Mouse (Mus musculus): ENCODE data around the gene Tmem132a. TPM values are rescaled to one million over a fixed set of nuclear protein-coding genes. Genes with fewer than 3 reads are reported as not detected.

Tmem132a gene
- polyA plus RNA-seq, 1 experiment from 2014 or later: 2.1 TPM

- ATAC-seq: no peak; the same call in 1 of the 2 replicates
These were observed 11.3 kb upstream of the Tmem132a start for GRCm38 (mm10) chr19:10880975-10881425.

GRCm38 (mm10) chr19:10880085-10880974 is 10.6 kb upstream of the Tmem132a start:
- no peaks in the 10 kb centered on the region for H3K27me3 ChIP-seq (ENCODE audit: insufficient read depth, low read length)
- peak; percentile 60 for DNase-seq
- peak overlapping the region; percentile 85 for H3K4me2 ChIP-seq (ENCODE audit: low read depth, low read length)
- peaks cover 20% of the 10 kb centered on the region for H3K4me1 ChIP-seq (ENCODE audit: insufficient read depth)
- no peak overlapping the region for H3K4me3 ChIP-seq (ENCODE audit: low read depth, low read length)
- H3K9me3 ChIP-seq (ENCODE audit: low read length): no peaks in the 10 kb centered on the region
- TF ChIP-seq CTCF (IDR thresholded peaks at IDR 0.05; ENCODE audit: low read depth) (peak; percentile 58), EP300 (IDR thresholded peaks at IDR 0.05; ENCODE audit: low read depth) (no peak)
- no peak overlapping the region for H3K27ac ChIP-seq (ENCODE audit: low read depth)
- H3K36me3 ChIP-seq (replicated peaks; ENCODE audit: insufficient read depth, low read length): no peaks in the 10 kb centered on the region
- WGBS (ENCODE audit: insufficient replicate concordance): 22% methylated on average over 7 of the region's 7 CpGs
- ATAC-seq: peak; percentile 26; the same call in 1 of the 2 replicates
- peak overlapping the region; percentile 73; the same call in 1 of the 2 replicates for H3K9ac ChIP-seq (replicated peaks)

More at GRCm38 (mm10) chr19:10880975-10881425, 11.3 kb upstream of the Tmem132a start:
- peak overlapping the region; percentile 85 for H3K4me2 ChIP-seq (ENCODE audit: low read depth, low read length)
- 4% methylated on average over 14 of the region's 14 CpGs for WGBS (ENCODE audit: insufficient replicate concordance)
- DNase-seq: peak; percentile 27
- no peaks in the 10 kb centered on the region for H3K36me3 ChIP-seq (replicated peaks; ENCODE audit: insufficient read depth, low read length)
- no peak for TF ChIP-seq EP300 (IDR thresholded peaks at IDR 0.05; ENCODE audit: low read depth)
- H3K9ac ChIP-seq (replicated peaks): peak overlapping the region; percentile 73
- no peaks in the 10 kb centered on the region for H3K27me3 ChIP-seq (ENCODE audit: insufficient read depth, low read length)
- H3K4me1 ChIP-seq (ENCODE audit: insufficient read depth): peaks cover 20% of the 10 kb centered on the region
- peak overlapping the region; percentile 54 for H3K4me3 ChIP-seq (ENCODE audit: low read depth, low read length)
- no peak overlapping the region for H3K27ac ChIP-seq (ENCODE audit: low read depth)
- H3K9me3 ChIP-seq (ENCODE audit: low read length): no peaks in the 10 kb centered on the region; the same call in 1 of the 2 replicates

- ATAC-seq: no peak
- H3K9me3 ChIP-seq (ENCODE audit: low read length): no peaks in the 10 kb centered on the region
- 76% methylated on average over 7 of the region's 7 CpGs for WGBS (ENCODE audit: insufficient replicate concordance)
These were observed 8.6 kb upstream of the Tmem132a start for GRCm38 (mm10) chr19:10878201-10878837.

GRCm38 (mm10) chr19:10871328-10871961 is 1.7 kb upstream of the Tmem132a start:
- H3K27ac ChIP-seq (ENCODE audit: low read depth): no peak overlapping the region
- DNase-seq: no peak
- 71% methylated on average over 14 of the region's 14 CpGs for WGBS (ENCODE audit: insufficient replicate concordance)

More at GRCm38 (mm10) chr19:10878201-10878837, 8.6 kb upstream of the Tmem132a start:
- Histone ChIP-seq H3K4me3 (ENCODE audit: low read depth, low read length) (no peak overlapping the region), H3K9ac (replicated peaks) (no peak overlapping the region), H3K36me3 (replicated peaks; ENCODE audit: insufficient read depth, low read length) (peaks cover 6% of the 10 kb centered on the region; the same call in 1 of the 2 replicates), H3K27ac (ENCODE audit: low read depth) (no peak overlapping the region), H3K4me2 (ENCODE audit: low read depth, low read length) (no peak overlapping the region), H3K4me1 (ENCODE audit: insufficient read depth) (peaks cover 20% of the 10 kb centered on the region), H3K27me3 (ENCODE audit: insufficient read depth, low read length) (no peaks in the 10 kb centered on the region)
- TF ChIP-seq EP300 (IDR thresholded peaks at IDR 0.05; ENCODE audit: low read depth) (no peak), CTCF (IDR thresholded peaks at IDR 0.05; ENCODE audit: low read depth) (no peak)
- no peak for DNase-seq

GRCm38 (mm10) chr19:10870676-10871075 is 936 bp upstream of the Tmem132a start:
- Histone ChIP-seq H3K4me1 (ENCODE audit: insufficient read depth) (peaks cover 11% of the 10 kb centered on the region; the same call in 1 of the 2 replicates), H3K9ac (replicated peaks) (no peak overlapping the region), H3K27ac (ENCODE audit: low read depth) (no peak overlapping the region), H3K9me3 (ENCODE audit: low read length) (no peaks in the 10 kb centered on the region), H3K4me2 (ENCODE audit: low read depth, low read length) (no peak overlapping the region), H3K4me3 (ENCODE audit: low read depth, low read length) (no peak overlapping the region), H3K27me3 (ENCODE audit: insufficient read depth, low read length) (peaks cover 21% of the 10 kb centered on the region), H3K36me3 (replicated peaks; ENCODE audit: insufficient read depth, low read length) (peaks cover 14% of the 10 kb centered on the region)
- 86% methylated on average over 3 of the region's 3 CpGs for WGBS (ENCODE audit: insufficient replicate concordance)
- ATAC-seq: no peak
- no peak for TF ChIP-seq EP300 (IDR thresholded peaks at IDR 0.05; ENCODE audit: low read depth)
- no peak for TF ChIP-seq CTCF (IDR thresholded peaks at IDR 0.05; ENCODE audit: low read depth)
- DNase-seq: no peak

More at GRCm38 (mm10) chr19:10871328-10871961, 1.7 kb upstream of the Tmem132a start:
- ATAC-seq: no peak
- Histone ChIP-seq H3K9me3 (ENCODE audit: low read length) (no peaks in the 10 kb centered on the region), H3K4me1 (ENCODE audit: insufficient read depth) (peaks cover 11% of the 10 kb centered on the region; the same call in 1 of the 2 replicates), H3K36me3 (replicated peaks; ENCODE audit: insufficient read depth, low read length) (peaks cover 14% of the 10 kb centered on the region), H3K4me2 (ENCODE audit: low read depth, low read length) (no peak overlapping the region), H3K9ac (replicated peaks) (no peak overlapping the region), H3K4me3 (ENCODE audit: low read depth, low read length) (no peak overlapping the region), H3K27me3 (ENCODE audit: insufficient read depth, low read length) (peaks cover 21% of the 10 kb centered on the region)
- no peak for TF ChIP-seq EP300 (IDR thresholded peaks at IDR 0.05; ENCODE audit: low read depth)
- no peak for TF ChIP-seq CTCF (IDR thresholded peaks at IDR 0.05; ENCODE audit: low read depth)

All from liver, postnatal 0 days (tissue).